Mouse (Mus musculus) ZHBTc4 (cell line): Measurements from ENCODE around the gene Pcca.
"Not testable (repeated sequence)": the region's sequence is repeated elsewhere in the genome, so short reads cannot be mapped to it uniquely, and the experiment has no call there.

Source experiments
- DNase-seq: peaks from one replicate; pipeline ENCODE4 v3.0.0-alpha.2; 2011; ENCODE audit warnings: low read depth, low spot score

The Pcca gene

GRCm38 (mm10) chr14:122560893-122561452, 26.8 kb downstream of the Pcca start:
- DNase-seq: not testable (repeated sequence)

- no peak for DNase-seq
Observed at GRCm38 (mm10) chr14:122570862-122571261, 36.7 kb downstream of the Pcca start.

GRCm38 (mm10) chr14:122574064-122574751, 40.1 kb downstream of the Pcca start:
- no peak for DNase-seq

GRCm38 (mm10) chr14:122577816-122578215, 43.7 kb downstream of the Pcca start:
- DNase-seq: peak; percentile 63

- no peak for DNase-seq
Observed at GRCm38 (mm10) chr14:122582057-122582456, 47.9 kb downstream of the Pcca start.

GRCm38 (mm10) chr14:122582491-122583077, 48.5 kb downstream of the Pcca start:
- no peak for DNase-seq

- DNase-seq: not testable (repeated sequence)
Observed at GRCm38 (mm10) chr14:122584087-122584486, 50.0 kb downstream of the Pcca start.

GRCm38 (mm10) chr14:122586942-122587341, 52.8 kb downstream of the Pcca start:
- no peak for DNase-seq

- DNase-seq: no peak
Observed at GRCm38 (mm10) chr14:122597534-122597933, 63.4 kb downstream of the Pcca start.

GRCm38 (mm10) chr14:122598802-122599201, 64.7 kb downstream of the Pcca start:
- no peak for DNase-seq

GRCm38 (mm10) chr14:122599839-122600238, 65.7 kb downstream of the Pcca start:
- DNase-seq: no peak

- DNase-seq: no peak
Observed at GRCm38 (mm10) chr14:122602701-122603100, 68.6 kb downstream of the Pcca start.

GRCm38 (mm10) chr14:122606499-122606898, 72.4 kb downstream of the Pcca start:
- no peak for DNase-seq

GRCm38 (mm10) chr14:122607456-122607855, 73.3 kb downstream of the Pcca start:
- DNase-seq: no peak

- no peak for DNase-seq
Observed at GRCm38 (mm10) chr14:122608323-122608722, 74.2 kb downstream of the Pcca start.

GRCm38 (mm10) chr14:122611035-122611434, 76.9 kb downstream of the Pcca start:
- DNase-seq: no peak

GRCm38 (mm10) chr14:122612317-122612716, 78.2 kb downstream of the Pcca start:
- no peak for DNase-seq

GRCm38 (mm10) chr14:122617656-122618055, 83.5 kb downstream of the Pcca start:
- no peak for DNase-seq

GRCm38 (mm10) chr14:122633416-122633815, 99.3 kb downstream of the Pcca start:
- no peak for DNase-seq

- DNase-seq: no peak
Observed at GRCm38 (mm10) chr14:122636601-122637000, 102.5 kb downstream of the Pcca start.

GRCm38 (mm10) chr14:122637798-122638555, 103.9 kb downstream of the Pcca start:
- DNase-seq: no peak

GRCm38 (mm10) chr14:122639168-122639720, 105.1 kb downstream of the Pcca start:
- DNase-seq: no peak
